9 mouse cellular contexts compared by ENCODE assay signal in genomic region chr1:135019087-135019774, GRCm38 (mm10). TPM values are rescaled to one million over a fixed set of nuclear protein-coding genes. Genes with fewer than 3 reads are reported as not detected.
A peak's percentile ranks its signal among the peaks of the same experiment; 100 is the strongest.
DNase-seq lines count a peak whose midpoint lies in the region; ATAC-seq and TF ChIP-seq lines count a peak whose summit lies in the region.
"Had no signal": no experiment of that assay in that cellular context is flagged by ENCODE, and none has a peak within 500 bp of the region (broad histone marks: within the 10 kb centered on the region; RNA-seq: fewer than 3 reads in every experiment).

No protein-coding gene starts in this region.

- H3K36me3 ChIP-seq in heart, embryonic 12.5 days: no peaks in the 10 kb centered on the region
- H3K36me3 ChIP-seq in neural tube, embryonic 11.5 days (ENCODE audit: control insufficient read depth, insufficient read depth, low read length): no peaks in the 10 kb centered on the region
- no peaks in the 10 kb centered on the region for H3K36me3 ChIP-seq in forebrain, embryonic 16.5 days (ENCODE audit: control insufficient read depth, insufficient read depth)
- no peaks in the 10 kb centered on the region for H3K36me3 ChIP-seq in stomach, postnatal 0 days (ENCODE audit: control insufficient read depth, insufficient read depth, low read length)
- H3K36me3 ChIP-seq: midbrain, embryonic 12.5 days had no signal

- DNase-seq in heart, adult 8-10 months (ENCODE audit: low spot score): no peak
- DNase-seq in neural tube, embryonic 11.5 days (ENCODE audit: low spot score): peak; percentile 31
- DNase-seq in neural tube, embryonic 10.5 days (ENCODE audit: extremely low spot score, low spot score): no peak
- DNase-seq in stomach, postnatal 0 days (ENCODE audit: low spot score): no peak
- no peak for DNase-seq in heart, adult 9 months (ENCODE audit: low spot score in 2 of 2)
- no peak for DNase-seq in cerebellum, adult 8-10 months

- H3K4me3 ChIP-seq in heart, embryonic 12.5 days: no peak overlapping the region
- no peak overlapping the region for H3K4me3 ChIP-seq in neural tube, embryonic 11.5 days (ENCODE audit: low read depth, low read length)
- no peak overlapping the region for H3K4me3 ChIP-seq in forebrain, embryonic 16.5 days (replicated peaks; ENCODE audit: low read length)
- no peak overlapping the region for H3K4me3 ChIP-seq in stomach, postnatal 0 days (ENCODE audit: low read depth, low read length)
- H3K4me3 ChIP-seq: midbrain, embryonic 12.5 days had no signal

- no peak for ATAC-seq in heart, embryonic 12.5 days (ENCODE audit: insufficient number of reproducible peaks, low FRiP score)
- no peak for ATAC-seq in neural tube, embryonic 11.5 days (ENCODE audit: insufficient read depth, low FRiP score, low TSS enrichment)
- peak; percentile 58 for ATAC-seq in forebrain, embryonic 16.5 days
- no peak for ATAC-seq in stomach, postnatal 0 days (ENCODE audit: low FRiP score, low TSS enrichment)

- no peaks in the 10 kb centered on the region for H3K27me3 ChIP-seq in heart, embryonic 12.5 days (replicated peaks)
- no peaks in the 10 kb centered on the region for H3K27me3 ChIP-seq in neural tube, embryonic 11.5 days (ENCODE audit: control insufficient read depth, insufficient read depth, low read length)
- no peaks in the 10 kb centered on the region for H3K27me3 ChIP-seq in forebrain, embryonic 16.5 days (replicated peaks; ENCODE audit: control insufficient read depth, insufficient read depth, low read length)
- H3K27me3 ChIP-seq in stomach, postnatal 0 days (ENCODE audit: control insufficient read depth, insufficient read depth, low read length): no peaks in the 10 kb centered on the region

- 46% methylated on average over 13 of the region's 13 CpGs for WGBS in heart, embryonic 12.5 days
- WGBS in neural tube, embryonic 11.5 days: 23% methylated on average over 13 of the region's 13 CpGs
- WGBS in forebrain, embryonic 16.5 days: 7% methylated on average over 13 of the region's 13 CpGs
- 27% methylated on average over 13 of the region's 13 CpGs for WGBS in stomach, postnatal 0 days

- peaks cover 78% of the 10 kb centered on the region for H3K4me1 ChIP-seq in heart, embryonic 12.5 days (replicated peaks)
- peaks cover 15% of the 10 kb centered on the region for H3K4me1 ChIP-seq in neural tube, embryonic 11.5 days (ENCODE audit: control insufficient read depth, insufficient read depth, low read length)
- peaks cover 26% of the 10 kb centered on the region for H3K4me1 ChIP-seq in forebrain, embryonic 16.5 days (replicated peaks; ENCODE audit: control insufficient read depth, insufficient read depth, low read length)
- peaks cover 7% of the 10 kb centered on the region for H3K4me1 ChIP-seq in stomach, postnatal 0 days (replicated peaks; ENCODE audit: control insufficient read depth, insufficient read depth)

- H3K4me2 ChIP-seq in heart, embryonic 12.5 days: no peak overlapping the region
- no peak overlapping the region for H3K4me2 ChIP-seq in neural tube, embryonic 11.5 days (ENCODE audit: low read depth)
- no peak overlapping the region for H3K4me2 ChIP-seq in forebrain, embryonic 16.5 days (ENCODE audit: low read length)
- H3K4me2 ChIP-seq in stomach, postnatal 0 days (replicated peaks; ENCODE audit: low read depth): 0 out of 2 replicates have a peak overlapping the region, but pooled peaks have one; percentile 11
- H3K4me2 ChIP-seq: midbrain, embryonic 12.5 days had no signal

- no peak for TF ChIP-seq CTCF in stomach, postnatal 0 days (IDR thresholded peaks at IDR 0.05; ENCODE audit: low read depth)

- no peak overlapping the region for H3K27ac ChIP-seq in heart, embryonic 12.5 days (ENCODE audit: poor library complexity, severe bottlenecking)
- no peak overlapping the region for H3K27ac ChIP-seq in neural tube, embryonic 11.5 days (ENCODE audit: low read depth, low read length)
- H3K27ac ChIP-seq in forebrain, embryonic 16.5 days (ENCODE audit: low read length): no peak overlapping the region
- H3K27ac ChIP-seq in stomach, postnatal 0 days (replicated peaks): no peak overlapping the region
- H3K27ac ChIP-seq: midbrain, embryonic 12.5 days had no signal

- no peak for TF ChIP-seq EP300 in stomach, postnatal 0 days (optimal IDR thresholded peaks at IDR 0.05)

- peak overlapping the region; percentile 10; the same call in 1 of the 2 replicates for H3K9ac ChIP-seq in heart, embryonic 12.5 days
- no peak overlapping the region for H3K9ac ChIP-seq in neural tube, embryonic 11.5 days (ENCODE audit: low read length)
- no peak overlapping the region for H3K9ac ChIP-seq in forebrain, embryonic 16.5 days (replicated peaks; ENCODE audit: low read depth, low read length)
- no peak overlapping the region for H3K9ac ChIP-seq in stomach, postnatal 0 days (ENCODE audit: low read length)
- H3K9ac ChIP-seq: midbrain, embryonic 12.5 days had no signal

- H3K9me3 ChIP-seq in heart, embryonic 12.5 days (replicated peaks): no peaks in the 10 kb centered on the region
- H3K9me3 ChIP-seq in neural tube, embryonic 11.5 days (ENCODE audit: control insufficient read depth, low read length): no peaks in the 10 kb centered on the region
- no peaks in the 10 kb centered on the region for H3K9me3 ChIP-seq in forebrain, embryonic 16.5 days (ENCODE audit: control insufficient read depth, low read length)
- H3K9me3 ChIP-seq in stomach, postnatal 0 days (ENCODE audit: control insufficient read depth, low read length): no peaks in the 10 kb centered on the region
- H3K9me3 ChIP-seq: midbrain, embryonic 12.5 days had no signal

RNA-seq across cellular contexts. Expression of gene Ube2t, which starts 56.9 kb away (rescaled TPM):
- 46.6 and 48.7 TPM in 2 replicates for polyA plus RNA-seq in heart, embryonic 12.5 days (2016; fragmentation: Nextera tagmentation; extraction: Ambion mirVana)
- total RNA-seq in heart, adult 8-10 months (2022): 1 to 10 TPM; 5.3 to 9.7 (median 7.4) TPM
- polyA plus RNA-seq in neural tube, embryonic 11.5 days (2014; fragmentation: Nextera tagmentation; extraction: Ambion mirVana): 39.2 and 44.8 TPM in 2 replicates
- polyA plus RNA-seq in forebrain, embryonic 16.5 days (2015; fragmentation: Nextera tagmentation; extraction: Ambion mirVana): 23.5 and 25.8 TPM in 2 replicates
- 10.5 and 13.4 TPM in 2 replicates for polyA plus RNA-seq in stomach, postnatal 0 days (2015; fragmentation: Nextera tagmentation; extraction: Ambion mirVana)
